Mouse (Mus musculus) left cerebral cortex, postnatal 14 days (tissue): ENCODE measurements at regions not wholly inside any gene's neighbourhood (a gene's known extent, or its start where the extent isn't known, plus 50 kb on each side); places are given as distances from the start of the nearest gene placed in this dataset.

Experiments used
- DNase-seq, 2 experiments: peaks; one replicate each; pipeline ENCODE4 v3.0.0; 2021 to 2022; ENCODE audit warnings: low spot score in 2 of 2, mixed read lengths in 1 of 2
- intact Hi-C: fragments of 180-260 bp; cut with DNase I; formaldehyde crosslinking; loops from one replicate; pipeline ENCODE4 v1.15.1; 2025

GRCm38 (mm10) chr5:18916688-18917285, 310.0 kb upstream of the Magi2 start:
- intact Hi-C loops, result loop anchor here (2.0 kb wide), 1 partner anchor 484 kb away; no protein-coding TSS in a partner anchor
- peak; percentile 67 to 80 for DNase-seq

GRCm38 (mm10) chr5:18953875-18954474, 272.9 kb upstream of the Magi2 start:
- intact Hi-C loops, result no loop called here
- peak; percentile 2 to 4 for DNase-seq
